Mouse (Mus musculus): Measurements from ENCODE around the gene Skp1a. TPM values are rescaled to one million over a fixed set of nuclear protein-coding genes. Genes with fewer than 3 reads are reported as not detected.
A peak's percentile ranks its signal among the peaks of the same experiment; 100 is the strongest.

Skp1a gene
- total RNA-seq, 2 experiments from 2014 or later = 473 to 503 TPM

DNA sequence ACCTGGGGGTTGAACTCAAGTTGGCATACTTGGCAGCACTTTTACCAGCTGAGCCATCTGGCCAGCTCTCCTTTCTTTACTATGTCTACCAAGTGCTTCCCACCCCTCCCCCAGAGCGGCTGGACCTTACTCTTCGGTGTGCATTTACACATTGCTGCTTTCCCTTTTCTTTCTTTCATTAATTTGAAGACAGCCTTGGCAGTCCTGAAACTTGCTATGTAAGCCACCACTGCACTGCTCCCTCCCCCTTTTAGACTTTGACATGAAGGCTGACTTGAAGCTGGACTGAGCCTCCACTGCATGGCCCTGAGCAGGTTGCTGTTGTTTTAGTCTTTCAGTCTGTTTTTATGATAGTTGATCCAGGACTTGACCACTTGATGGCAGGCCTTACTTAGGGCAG is 17.7 kb downstream of the Skp1a start:
- no peak for DNase-seq (ENCODE audit: low spot score in 2 of 2)
- intact Hi-C loops (cut with DNase I) = no loop called here

DNA sequence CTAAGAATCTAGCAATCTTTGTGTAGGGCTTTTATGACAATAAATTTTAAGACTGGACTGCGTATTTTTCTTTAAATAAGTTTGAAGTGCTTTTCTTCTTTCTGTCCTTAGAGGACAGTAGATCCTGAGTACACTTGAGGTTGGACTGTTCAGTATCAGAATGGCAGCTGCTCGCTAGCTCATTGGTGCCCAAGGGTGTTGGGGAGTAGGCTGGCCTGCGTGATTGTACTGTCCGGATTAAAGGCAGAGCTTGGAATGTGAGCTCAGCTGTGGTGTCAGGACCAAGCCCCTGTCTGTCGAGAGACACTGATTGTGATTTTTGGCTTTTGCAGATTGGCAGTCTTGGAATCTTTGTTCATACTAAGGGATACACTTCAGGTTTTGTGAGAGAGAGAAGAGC is 20.0 kb downstream of the Skp1a start:
- intact Hi-C loops (cut with DNase I) = loop anchor here (5.0 kb wide), 2 partner anchors 46 to 91 kb away; no protein-coding TSS in a partner anchor
- no peak for DNase-seq (ENCODE audit: low spot score in 2 of 2)

DNA sequence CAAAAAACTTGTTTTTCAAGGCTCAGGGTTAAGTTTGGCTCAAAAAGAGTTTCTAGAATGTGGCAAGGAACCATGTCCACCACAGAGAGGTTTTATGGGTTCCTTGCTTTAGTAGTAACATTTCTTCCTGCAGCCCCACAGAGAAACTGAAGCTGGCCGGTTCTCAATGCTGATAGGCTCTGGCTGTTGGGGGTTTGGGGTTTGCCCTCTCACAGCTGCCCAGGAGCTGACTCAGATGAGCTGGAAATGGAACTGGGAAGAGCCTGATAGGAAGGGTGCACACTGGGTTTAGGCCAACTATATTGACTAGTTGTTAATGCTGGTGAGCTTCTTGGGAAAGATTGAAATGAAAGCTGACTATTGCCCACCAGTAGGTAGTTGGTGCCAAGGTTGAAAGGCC is 20.9 kb downstream of the Skp1a start:
- no peak for DNase-seq (ENCODE audit: low spot score in 2 of 2)
- intact Hi-C loops (cut with DNase I) = loop anchor here (5.0 kb wide), 2 partner anchors 45 to 90 kb away; no protein-coding TSS in a partner anchor

DNA sequence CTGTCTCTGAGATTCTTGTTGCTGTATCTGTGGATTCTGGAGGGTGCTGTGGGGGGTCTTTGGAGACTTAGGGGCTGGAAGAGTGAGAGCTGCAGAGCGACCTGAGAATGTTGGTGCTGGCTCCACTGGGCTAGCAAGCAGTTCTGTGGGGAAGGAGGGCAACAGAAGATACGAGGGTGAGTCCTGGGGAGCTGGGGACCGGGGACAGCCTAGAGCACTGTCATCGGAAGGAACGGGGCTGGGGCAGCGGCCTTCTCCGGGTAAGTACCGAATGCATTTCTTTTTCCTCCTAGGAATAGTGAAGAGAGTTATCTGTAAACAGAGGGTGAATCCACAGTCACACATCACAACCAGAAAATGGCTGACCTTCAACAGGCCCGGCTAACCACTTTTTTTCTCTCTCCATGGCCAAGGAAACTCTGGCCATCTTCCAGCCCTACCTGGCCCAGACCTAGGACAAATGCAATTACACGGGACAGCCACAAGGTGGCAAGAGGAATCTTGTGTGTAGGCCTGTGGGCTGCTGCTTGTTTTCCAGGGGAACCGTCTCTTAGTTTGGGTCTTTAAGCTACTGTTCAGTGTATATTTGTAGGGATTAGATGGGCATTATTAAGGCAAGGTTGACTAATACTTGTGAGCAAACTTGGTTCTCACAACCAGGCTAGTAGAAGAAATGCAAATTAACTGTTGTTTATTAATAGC is 22.0 kb downstream of the Skp1a start:
- peak; percentile 62 to 68 for DNase-seq (ENCODE audit: low spot score in 2 of 2)
- intact Hi-C loops (cut with DNase I) = loop anchor here (5.0 kb wide), 2 partner anchors 43 to 88 kb away; no protein-coding TSS in a partner anchor

DNA sequence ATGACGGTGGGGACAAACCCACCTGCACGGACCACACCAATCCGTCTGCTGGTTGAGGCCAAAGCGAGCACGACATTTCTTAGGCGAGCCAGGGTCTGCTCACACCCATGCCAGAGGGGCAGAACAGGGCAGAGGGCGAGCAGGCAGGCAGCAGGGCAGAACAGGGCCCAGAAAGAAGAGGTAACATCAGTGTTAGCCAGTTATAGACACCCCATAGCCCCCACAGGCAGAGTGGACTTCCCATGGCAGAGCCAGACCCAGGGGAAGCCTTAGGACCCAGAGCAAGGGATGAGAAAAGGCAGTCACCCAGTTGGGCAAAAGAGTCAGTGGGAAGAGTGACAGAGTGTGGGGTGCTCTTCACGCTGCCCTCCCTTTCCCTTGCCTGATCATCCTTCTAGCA is 23.3 kb downstream of the Skp1a start:
- intact Hi-C loops (cut with DNase I) = no loop called here
- no peak for DNase-seq (ENCODE audit: low spot score in 2 of 2)

DNA sequence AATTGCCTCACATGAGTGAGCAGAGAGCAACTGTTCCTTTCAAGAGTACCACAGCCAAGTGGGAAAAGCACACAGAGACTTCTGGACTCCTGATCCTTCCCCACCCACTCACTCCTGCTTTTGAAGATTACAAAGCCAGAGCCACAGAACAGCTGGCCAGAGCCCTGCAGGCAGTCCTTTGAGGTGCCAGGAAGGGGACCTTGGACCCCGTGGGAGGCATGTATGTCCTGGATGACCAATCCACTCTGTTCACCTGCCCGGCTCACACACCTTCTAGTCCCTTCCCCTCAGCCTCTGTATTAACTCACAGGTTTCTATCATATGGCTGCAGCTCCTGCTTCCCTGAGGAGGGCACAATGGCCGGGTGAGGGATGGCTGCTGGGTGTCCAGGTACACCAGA is 25.6 kb downstream of the Skp1a start:
- intact Hi-C loops (cut with DNase I) = no loop called here
- no peak for DNase-seq (ENCODE audit: low spot score in 2 of 2)

DNA sequence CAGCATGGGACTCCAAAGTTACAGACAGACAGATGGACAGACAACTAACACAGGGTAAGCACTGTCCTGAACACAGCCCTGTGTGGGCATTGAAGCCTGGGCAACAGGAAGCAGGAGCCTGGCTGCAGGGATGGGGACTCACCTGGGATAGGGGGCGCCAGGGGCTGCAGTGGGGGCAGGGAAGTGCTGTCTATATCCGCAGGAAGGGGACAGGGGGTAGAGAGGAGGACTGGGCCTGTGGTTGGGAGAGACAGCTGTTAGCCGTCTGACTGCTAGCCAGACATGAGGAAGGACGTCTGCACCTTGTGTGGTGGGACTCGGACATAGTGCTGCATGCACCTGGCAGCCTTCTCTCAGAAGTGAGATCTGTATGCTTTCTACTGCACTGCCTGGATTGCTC is 26.9 kb downstream of the Skp1a start:
- DNase-seq (ENCODE audit: low spot score in 2 of 2) = no peak
- intact Hi-C loops (cut with DNase I) = no loop called here

DNA sequence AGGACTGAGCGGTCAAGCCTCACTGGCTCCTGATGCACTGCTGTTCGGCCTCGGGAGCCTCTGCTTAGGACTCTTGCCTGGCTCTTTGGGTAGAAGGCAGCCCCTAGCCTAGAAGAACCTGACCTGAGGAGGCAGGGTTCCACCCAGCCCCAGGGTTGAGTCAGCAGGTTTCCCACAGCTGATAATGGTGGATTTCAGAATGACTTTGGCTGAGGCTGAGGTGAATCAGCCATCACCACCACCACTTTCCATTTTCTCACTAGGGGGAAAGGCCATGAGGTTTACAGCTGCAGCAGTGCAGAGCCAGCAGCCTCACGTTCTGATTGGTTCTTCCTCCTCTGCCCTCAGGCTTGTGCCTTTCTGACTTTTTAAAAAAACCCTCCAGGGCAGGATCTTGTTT is 29.1 kb downstream of the Skp1a start:
- DNase-seq (ENCODE audit: low spot score in 2 of 2) = no peak
- intact Hi-C loops (cut with DNase I) = no loop called here

DNA sequence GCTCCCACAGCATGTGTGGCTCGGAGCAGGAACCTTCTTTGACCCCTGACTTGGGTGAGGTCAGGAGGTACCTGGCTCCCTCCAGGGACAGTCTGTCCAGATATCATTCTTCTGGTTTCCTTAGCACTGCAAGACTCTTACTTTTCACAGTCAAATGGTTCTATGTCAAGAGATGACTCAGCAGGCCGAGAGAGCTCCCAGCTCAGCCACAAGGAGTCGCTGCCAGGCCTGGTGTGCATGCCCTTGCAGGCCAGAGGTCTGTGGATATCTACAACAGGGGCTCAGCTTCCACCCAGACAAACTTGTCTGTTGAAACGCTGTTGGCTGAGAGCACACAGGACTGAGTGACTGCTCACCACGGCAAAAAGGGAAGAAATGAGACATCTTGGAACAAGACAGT is 30.1 kb downstream of the Skp1a start:
- intact Hi-C loops (cut with DNase I) = no loop called here
- peak in 1 of 2 experiments; percentile 47 for DNase-seq (ENCODE audit: low spot score in 2 of 2)

DNA sequence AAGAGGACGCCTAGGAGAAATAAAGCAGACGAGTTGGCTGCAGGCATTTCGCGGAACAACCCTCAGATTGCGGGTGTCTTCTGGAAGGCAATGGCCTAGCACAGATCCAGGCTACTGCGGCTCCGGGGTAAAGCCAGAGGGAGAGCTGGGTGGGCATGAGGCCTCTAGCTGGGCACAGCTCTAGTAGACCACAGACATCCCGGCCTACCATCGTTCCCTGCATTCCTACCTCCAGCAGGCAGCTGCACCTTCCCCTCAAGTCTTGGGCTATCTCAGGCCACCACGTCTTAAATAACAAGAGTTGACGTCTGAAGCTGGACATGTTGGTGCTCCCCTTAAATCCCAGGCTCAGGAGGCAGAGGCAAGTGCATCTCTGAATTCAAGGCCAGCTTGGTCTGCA is 30.5 kb downstream of the Skp1a start:
- intact Hi-C loops (cut with DNase I) = no loop called here
- no peak for DNase-seq (ENCODE audit: low spot score in 2 of 2)

DNA sequence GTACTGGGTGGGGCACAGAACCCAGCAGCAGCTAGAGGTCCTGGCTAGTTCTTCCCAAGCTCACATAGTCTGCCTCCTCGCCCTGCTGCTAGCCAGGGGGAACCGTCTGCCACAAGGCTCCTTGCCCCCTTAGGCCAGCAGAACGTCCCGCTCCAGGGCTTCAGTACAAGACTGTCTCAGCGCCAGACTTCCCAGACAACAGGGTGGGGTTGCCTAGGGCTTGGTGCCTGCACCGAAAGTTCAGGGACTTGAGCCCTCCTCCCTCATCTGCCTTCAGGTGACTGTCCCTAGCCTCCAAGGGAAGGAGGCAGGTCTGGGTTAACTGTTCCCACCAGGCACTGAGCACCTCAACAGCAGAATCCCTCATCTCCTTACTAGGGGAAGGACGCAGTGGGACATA is 33.1 kb downstream of the Skp1a start:
- DNase-seq (ENCODE audit: low spot score in 2 of 2) = no peak
- intact Hi-C loops (cut with DNase I) = no loop called here

DNA sequence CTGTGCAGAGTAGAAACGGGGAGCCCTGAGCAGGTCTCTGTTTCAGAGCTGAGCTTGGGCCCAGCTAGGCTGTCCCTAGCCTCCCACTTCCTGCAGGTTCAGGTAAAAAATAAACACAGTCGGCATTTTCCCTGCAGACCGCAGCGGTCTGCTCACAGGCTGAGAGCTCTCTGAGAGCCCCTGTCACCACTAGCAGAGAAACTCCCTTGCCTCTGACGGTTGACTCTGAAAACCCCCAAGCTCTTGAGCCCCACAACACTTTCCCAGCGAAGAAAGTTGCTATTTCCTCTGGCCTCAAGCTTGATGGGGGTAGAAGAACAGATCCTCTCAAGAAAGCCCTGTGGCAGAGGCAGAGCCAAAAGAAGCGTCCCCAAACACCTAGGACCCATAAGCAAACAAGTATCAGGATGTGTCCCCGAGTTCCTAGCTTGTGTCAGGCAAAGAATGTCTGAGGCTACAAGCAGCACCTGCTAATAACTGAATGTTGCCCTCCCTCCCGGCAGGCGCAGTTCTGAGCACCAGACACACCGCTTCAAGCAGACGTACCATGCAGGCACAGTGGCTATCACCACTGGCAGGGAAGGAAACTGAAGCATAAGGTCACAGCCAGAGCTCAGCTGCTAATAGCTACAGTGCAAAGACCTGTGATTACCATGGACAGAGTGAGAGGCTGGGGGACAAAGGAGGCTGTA is 34.0 kb downstream of the Skp1a start:
- no peak for DNase-seq (ENCODE audit: low spot score in 2 of 2)
- intact Hi-C loops (cut with DNase I) = no loop called here

DNA sequence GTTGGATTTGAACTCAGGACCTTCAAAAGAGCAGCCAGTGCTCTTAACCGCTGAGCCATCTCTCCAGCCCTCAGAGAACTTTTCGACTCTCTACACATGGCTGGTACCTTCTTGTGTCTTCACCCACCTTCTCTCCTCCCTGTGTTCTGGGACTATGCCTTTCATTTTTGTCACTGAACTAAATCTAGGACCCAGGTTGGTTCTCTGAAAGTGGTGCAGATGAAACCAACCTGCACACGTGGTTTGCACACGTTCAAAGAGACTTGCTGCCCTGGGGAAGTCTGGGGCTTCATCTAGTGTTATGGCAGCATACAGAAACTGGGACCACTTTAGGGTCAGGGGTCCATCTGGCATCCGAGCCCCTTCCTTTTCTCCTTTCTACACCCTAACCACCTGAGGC is 35.5 kb downstream of the Skp1a start:
- DNase-seq (ENCODE audit: low spot score in 2 of 2) = no peak
- intact Hi-C loops (cut with DNase I) = no loop called here

DNA sequence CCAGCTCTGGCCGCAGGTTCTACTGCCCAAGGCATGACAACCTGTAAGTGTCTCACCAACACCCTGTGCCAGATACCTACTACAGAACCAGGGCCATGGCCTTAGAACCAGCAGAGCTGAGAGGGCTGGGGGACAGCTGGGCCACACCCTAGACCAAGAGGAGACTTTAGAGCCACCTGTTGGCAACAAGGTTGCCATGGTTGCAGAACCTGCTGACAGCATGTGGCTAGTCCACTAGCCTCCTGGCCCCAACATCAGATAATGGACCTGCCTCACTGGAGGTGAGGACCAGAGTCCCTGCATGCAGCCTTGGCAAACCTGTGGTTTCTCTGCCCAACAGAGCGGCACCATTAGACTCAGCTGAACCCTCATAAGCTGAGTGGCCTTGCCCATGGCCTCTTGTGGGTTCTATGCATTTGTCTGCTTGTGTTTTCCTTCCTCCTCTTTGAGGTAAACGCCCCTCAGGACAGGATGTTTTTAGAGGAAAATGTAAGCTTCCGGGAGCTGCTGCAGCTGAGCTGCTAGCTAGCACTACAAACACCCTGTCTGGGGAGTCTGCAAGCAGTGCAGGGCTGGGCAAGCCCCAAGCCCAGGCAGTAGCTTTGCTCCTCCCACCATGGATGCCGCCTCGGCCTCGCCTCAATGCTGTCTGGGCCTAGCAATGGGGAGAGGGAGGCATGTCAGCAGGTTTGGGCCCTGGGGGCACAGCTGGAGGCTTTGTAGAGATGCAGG is 36.5 kb downstream of the Skp1a start:
- DNase-seq (ENCODE audit: low spot score in 2 of 2) = no peak
- intact Hi-C loops (cut with DNase I) = no loop called here

DNA sequence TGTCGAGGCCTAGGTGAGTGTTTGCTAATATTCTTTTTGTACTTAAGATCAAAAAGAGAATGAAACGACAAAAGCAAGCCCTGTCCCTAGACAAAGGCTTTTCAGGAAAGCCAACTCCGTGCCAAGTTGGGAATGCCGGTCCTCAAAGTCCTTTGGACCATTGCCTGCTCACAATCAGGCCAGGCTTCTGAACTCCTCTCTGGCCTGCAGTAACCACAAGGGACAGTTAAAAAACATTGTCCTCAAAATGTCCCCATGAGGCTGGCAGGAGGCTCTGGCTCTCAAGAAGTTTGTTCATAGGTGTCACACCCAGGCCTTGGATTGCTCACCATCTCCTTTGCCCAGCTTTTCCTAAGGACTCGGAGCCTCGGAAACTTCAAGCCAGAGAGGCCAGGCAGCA is 38.0 kb downstream of the Skp1a start:
- intact Hi-C loops (cut with DNase I) = no loop called here
- DNase-seq (ENCODE audit: low spot score in 2 of 2) = no peak

DNA sequence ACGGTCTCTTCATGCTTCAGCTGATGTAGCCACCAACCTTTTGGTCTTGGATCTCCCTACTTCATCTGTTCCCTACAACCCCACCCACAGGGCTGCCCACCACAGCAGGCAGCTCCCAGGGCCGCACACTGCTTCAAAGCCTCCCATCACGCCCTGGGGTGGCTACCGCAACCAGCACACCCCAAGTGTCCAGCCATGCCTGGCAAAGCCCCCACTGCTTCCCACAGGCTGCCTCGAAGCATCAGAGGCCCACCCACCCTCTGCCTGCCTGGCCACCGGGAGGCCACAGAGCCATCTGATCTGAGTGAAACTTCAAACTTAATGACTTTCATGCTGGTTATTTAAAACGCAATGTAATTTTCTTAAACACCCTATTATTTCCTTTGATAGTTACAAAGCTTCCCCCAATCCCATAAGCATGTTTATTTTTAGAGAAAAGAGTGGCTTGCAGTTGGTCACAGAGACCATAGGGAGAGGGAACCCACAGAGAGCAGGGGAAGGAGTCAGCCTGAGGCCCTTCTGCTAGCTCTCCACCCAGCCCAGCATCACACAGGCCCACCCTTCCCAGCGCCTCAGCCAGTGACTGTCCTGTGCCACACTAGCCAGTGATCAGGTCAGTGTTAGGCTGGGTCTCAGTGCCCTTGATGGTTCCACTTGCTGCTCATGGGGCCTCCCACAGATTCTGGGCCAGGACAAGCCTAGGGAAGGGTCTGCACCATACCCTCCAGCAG is 40.1 kb downstream of the Skp1a start:
- DNase-seq (ENCODE audit: low spot score in 2 of 2) = no peak
- intact Hi-C loops (cut with DNase I) = no loop called here

DNA sequence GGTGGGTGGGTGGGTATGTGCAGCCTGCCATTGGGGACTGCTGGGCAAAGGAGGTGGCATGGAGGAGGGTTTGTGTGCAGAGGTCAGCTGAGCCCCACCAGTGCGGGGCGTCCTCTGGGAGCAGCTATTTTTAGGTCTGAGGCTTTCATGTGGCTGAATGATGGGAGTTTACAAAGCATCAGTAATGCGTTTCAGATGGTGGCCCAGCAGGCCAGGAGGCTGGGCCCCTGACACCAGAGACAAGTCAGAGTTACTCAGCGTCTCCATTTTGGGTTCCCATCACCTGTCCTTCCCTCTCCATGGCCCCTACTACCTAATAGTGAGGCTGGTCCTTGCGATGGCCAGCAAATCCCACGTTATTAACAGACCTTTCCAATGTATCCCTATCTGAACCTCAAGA is 40.8 kb downstream of the Skp1a start:
- DNase-seq (ENCODE audit: low spot score in 2 of 2) = no peak

DNA sequence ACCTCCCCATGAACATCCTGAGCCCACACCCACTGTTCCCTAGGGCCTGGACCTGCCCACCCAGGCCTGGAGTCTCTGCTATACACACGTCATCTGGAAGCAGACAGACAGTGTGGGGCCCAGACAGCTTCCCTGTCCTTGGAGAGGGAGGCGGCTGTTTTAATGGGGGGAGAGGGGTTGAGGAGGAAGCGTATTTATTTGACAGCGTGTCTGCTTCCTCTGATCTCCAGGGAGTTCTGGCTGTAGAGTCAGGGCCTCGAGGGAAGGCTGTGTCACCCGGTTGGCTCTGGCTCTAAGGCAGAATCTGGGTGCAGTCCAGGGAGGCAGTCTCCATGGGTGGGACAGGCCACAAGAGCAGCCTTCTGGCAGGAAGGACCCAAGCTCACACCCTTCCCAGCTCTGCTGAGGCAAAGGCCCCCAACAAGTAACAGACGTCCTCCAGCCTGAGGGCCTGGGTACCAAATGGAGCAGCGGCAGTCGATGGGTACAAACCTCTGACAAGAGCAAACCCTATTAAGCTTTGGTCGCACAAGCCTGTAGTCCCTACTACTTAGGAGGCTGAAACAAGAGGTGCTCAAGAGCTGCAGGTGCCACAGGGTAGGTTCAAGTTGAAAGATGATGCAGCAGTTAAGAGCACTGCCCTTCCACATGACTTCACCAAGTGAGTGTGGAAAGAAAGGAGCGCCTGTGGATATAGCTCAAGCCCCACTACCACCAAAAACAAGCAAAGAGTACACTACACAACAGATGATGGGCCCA is 41.6 kb downstream of the Skp1a start:
- intact Hi-C loops (cut with DNase I) = no loop called here
- no peak for DNase-seq (ENCODE audit: low spot score in 2 of 2)

More for the DNA sequence above, 40.8 kb downstream of the Skp1a start:
- intact Hi-C loops (cut with DNase I) = no loop called here

DNA sequence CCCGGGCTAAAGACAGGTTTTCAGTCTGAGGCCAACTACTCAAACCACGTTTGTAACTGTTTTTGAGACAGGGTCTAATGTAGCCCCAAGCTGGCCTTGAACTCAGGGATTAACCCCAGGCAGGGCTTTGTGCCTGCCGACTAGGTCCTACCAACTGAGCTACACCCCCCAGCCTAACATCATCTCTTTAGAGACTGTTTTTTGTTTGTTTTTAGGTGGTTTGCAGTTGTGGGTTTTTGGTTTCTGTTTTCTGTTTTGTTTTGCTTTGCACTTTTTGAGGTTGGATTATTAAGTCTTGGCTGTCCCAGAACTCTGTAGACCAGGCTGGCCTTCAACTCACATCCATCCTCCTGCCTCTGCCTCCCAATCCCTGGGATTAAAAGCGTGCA is 42.1 kb downstream of the Skp1a start:
- no peak for DNase-seq (ENCODE audit: low spot score in 2 of 2)
- intact Hi-C loops (cut with DNase I) = no loop called here

Data from left cerebral cortex, postnatal 14 days (tissue).